Mouse (Mus musculus): ENCODE data around the gene Zfhx2.
"Not testable (repeated sequence)": the region's sequence is repeated elsewhere in the genome, so short reads cannot be mapped to it uniquely, and the experiment has no call there.

Zfhx2 gene

DNA sequence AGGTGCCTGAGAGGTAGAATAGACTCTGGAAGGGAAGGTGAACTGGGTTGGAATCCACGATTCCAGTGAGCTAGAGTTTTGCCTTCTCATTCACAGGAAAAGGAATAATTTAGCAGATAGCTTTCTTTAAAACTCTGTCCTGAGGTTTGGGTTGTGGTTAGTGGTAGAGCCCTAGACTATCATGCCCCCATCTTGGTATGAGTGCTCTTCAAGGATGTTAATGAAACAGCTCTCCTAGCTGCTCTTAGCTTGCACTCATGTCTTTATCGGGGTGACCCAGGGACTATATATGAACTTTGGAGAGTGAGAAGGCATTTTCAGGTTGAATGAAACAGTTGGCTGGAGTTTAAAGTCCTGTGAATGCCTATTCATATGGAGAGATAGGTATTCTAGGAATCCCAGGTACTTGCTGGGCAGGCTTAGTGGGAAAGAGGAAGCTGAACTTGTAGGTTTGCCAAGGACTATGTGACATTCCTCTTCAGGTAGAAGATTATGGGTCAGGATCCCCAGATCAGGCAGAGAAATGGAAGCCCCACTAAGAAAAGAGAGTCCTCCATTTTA lies 44.1 kb downstream of the Zfhx2 start:
- in situ Hi-C loops (cut with MboI; ENCODE audit: low sequenced_read_pairs), result no loop called here

GRCm38 (mm10) chr14:55043694-55044093 lies 48.4 kb downstream of the Zfhx2 start:
- in situ Hi-C loops (cut with MboI; ENCODE audit: low sequenced_read_pairs), result not testable (repeated sequence)

DNA sequence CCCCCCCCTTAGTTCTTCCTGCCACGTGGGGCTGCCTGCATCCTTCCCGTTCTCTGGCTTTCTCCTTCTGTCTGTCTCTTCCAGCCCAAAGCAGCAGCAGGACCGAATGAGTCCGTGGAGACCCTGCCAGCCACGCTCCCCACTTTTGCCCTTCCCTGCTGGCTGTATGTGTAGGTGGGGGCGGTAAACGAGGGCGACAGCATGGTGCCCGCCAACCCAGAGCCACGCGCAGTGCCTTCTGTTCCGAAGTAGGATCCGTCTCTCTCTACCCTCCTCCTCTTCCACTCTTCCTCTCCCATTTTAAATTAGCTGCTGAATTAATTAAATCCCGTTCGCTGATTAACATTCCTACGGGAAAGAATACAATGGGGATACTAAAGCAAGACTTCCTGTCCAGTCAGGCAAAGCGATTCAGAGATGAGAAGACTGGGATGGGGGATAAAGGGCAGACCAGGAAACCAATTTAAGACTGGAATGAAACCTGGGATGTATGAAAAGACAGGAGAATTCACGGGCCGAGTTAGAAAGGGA lies 59.4 kb downstream of the Zfhx2 start:
- in situ Hi-C loops (cut with MboI; ENCODE audit: low sequenced_read_pairs), result no loop called here

DNA sequence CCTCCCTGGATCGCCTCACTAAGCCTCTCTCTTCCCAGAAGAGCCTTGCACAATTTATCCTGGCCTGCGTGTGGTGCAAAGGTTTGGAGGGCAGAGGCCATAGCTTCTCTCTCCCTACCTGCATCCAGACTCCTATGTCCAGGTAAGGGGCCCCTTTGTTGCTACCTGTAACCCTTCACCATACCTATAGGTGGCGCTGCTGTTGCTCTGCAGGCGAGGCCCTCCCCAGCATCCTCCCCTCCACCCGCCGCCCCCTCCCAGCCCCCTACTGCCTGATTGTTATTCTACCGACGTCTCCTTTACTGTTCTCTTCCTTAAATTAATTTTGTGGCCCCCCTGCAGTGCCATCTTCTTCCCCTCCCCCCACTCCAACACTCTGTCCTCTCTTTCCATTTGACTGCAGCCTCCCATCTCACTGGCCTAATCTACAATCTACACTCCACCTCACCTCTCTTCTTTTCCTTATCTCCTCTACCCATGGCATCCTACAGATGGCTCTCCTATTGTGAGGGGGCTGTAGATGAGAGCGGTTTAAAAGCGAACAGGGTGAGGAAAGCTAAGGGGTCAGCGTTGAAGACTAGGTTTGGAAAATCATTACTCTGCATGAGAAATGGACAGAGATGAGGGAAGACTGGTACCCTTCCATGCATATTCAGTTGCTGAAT lies 63.0 kb downstream of the Zfhx2 start:
- in situ Hi-C loops (cut with MboI; ENCODE audit: low sequenced_read_pairs), result loop anchor here (5.0 kb wide), 1 partner anchor 53 kb away; no protein-coding TSS in a partner anchor

- in situ Hi-C loops (cut with MboI; ENCODE audit: low sequenced_read_pairs), result loop anchor here (5.0 kb wide), 1 partner anchor 54 kb away; no protein-coding TSS in a partner anchor
These were observed 63.7 kb downstream of the Zfhx2 start for GRCm38 (mm10) chr14:55028333-55028835.

DNA sequence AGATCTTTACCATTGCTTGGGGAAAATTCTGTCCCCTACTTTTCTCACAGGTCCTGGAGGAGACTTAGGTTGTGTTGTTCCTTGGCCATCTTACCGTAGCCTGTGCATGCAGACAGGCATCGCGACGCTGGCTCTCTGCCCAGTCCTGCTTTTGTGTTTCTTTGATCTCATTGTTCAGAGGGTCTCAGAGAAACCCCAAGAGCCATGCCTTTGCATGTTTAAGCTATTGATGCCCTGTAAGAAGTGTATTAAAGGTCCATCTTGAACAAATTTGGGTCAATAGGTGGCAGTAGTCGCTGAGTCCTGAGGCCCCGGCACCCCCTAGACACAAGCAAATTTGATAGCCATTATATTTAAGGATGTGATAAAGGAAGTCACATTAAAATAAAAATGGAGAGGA lies 64.5 kb downstream of the Zfhx2 start:
- in situ Hi-C loops (cut with MboI; ENCODE audit: low sequenced_read_pairs), result loop anchor here (5.0 kb wide), 1 partner anchor 55 kb away; no protein-coding TSS in a partner anchor

- in situ Hi-C loops (cut with MboI; ENCODE audit: low sequenced_read_pairs), result loop anchor here (5.0 kb wide), 1 partner anchor 55 kb away; no protein-coding TSS in a partner anchor
These were observed 64.9 kb downstream of the Zfhx2 start for GRCm38 (mm10) chr14:55027251-55027650.

DNA sequence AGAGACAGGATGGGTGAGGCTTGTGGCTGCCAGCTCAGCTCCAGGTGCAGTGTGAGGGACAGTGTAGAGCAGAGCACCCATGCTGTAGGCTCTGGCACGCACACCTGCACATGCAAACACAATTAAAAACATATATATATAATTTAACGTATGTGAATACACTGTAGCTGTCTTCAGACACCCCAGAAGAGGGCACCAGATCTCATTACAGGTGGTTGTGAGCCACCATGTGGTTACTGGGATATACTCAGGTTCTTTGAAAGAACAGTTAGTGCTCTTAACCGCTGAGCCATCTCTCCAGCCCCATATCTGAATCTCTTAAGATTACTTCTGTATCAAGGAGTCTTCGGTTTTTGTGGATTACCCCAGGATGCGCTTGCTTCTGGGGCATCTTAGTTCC lies 66.6 kb downstream of the Zfhx2 start:
- in situ Hi-C loops (cut with MboI; ENCODE audit: low sequenced_read_pairs), result loop anchor here (5.0 kb wide), 1 partner anchor 57 kb away; no protein-coding TSS in a partner anchor

- in situ Hi-C loops (cut with MboI; ENCODE audit: low sequenced_read_pairs), result no loop called here
These were observed 67.9 kb downstream of the Zfhx2 start for GRCm38 (mm10) chr14:55024236-55024635.

GRCm38 (mm10) chr14:55023011-55023410 lies 69.1 kb downstream of the Zfhx2 start:
- in situ Hi-C loops (cut with MboI; ENCODE audit: low sequenced_read_pairs), result no loop called here

GRCm38 (mm10) chr14:55020394-55020793 lies 71.7 kb downstream of the Zfhx2 start:
- in situ Hi-C loops (cut with MboI; ENCODE audit: low sequenced_read_pairs), result no loop called here

DNA sequence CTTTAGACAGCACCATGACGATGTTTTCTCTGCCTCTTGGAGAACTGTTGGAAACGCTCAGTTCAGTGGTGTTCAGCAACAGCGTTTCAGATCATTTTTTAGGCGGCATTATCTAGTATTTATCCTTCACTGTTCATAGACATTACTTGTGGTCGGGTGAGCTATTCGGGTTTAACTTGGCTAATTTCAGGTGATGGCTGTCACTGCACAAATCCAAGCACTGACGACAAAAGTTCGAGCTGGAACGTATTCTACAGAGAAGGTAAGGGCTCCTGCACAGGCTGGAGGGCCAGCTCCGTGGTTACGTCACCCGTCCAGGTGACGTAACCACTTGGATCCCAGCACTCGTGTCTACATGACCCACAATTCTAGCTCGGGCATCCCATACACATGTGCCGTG lies 75.2 kb downstream of the Zfhx2 start:
- in situ Hi-C loops (cut with MboI; ENCODE audit: low sequenced_read_pairs), result loop anchor here (10.0 kb wide), 1 partner anchor 172 kb away; no protein-coding TSS in a partner anchor

DNA sequence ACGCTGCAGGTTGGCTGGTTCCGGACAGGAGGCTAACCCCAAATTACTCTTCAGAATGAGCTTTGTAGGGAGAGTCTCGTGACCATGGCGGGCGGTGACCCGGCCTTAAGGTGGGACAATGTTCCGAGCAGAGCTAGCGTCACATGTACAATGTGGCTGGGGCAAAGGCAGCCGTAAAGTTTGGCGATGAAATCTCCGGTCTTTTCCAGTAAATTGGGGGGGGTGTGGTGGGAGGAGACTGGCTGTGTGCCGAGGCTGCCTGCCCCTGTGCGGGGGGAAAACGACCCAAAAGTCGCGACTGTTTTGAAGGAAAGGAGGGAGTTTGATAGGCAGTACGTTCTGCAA lies 76.4 kb downstream of the Zfhx2 start:
- in situ Hi-C loops (cut with MboI; ENCODE audit: low sequenced_read_pairs), result loop anchor here (10.0 kb wide), 1 partner anchor 171 kb away; no protein-coding TSS in a partner anchor

DNA sequence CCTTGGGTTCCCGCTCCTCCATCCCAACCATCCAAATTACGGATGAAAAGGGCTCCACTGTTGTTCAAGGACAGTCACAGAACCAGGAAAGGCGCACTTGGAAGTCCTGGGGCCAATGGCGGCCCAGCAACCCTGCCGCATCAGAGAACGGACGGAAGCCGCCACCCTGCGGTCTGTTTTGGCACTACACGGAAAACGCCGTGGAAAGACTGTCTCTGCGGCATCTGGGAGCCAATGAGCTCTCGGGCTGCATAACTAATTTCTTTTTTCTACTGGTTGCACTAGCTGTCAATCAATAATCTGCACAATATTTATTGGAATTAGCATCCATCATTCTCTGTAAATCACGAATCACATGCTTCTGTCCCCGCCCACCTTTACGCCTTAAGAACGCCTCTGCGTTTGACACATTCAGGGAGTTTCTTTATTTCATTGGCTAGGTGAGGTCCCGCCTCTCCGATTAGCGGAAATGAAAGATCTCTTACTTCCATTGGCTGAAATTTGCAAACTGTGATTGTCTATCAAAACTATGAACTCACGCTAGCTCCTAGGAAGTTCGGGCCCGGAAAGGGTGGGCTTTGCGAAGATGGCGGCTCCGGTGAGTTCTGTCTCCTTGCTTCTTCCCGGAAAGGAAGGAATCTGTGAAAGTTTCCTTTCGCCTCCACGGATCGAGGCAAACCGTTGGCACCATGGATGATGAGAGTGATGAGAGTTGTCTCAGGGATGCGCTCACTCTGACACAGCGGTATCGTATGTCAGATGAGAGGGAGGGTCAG lies 76.9 kb downstream of the Zfhx2 start, which contains the start of gene Ngdn:
Gene Ngdn (plus strand): TSS at position 464 of the 776 bp plus-strand sequence.
- in situ Hi-C loops (cut with MboI; ENCODE audit: low sequenced_read_pairs), result loop anchor here (10.0 kb wide), 1 partner anchor 170 kb away; no protein-coding TSS in a partner anchor

DNA sequence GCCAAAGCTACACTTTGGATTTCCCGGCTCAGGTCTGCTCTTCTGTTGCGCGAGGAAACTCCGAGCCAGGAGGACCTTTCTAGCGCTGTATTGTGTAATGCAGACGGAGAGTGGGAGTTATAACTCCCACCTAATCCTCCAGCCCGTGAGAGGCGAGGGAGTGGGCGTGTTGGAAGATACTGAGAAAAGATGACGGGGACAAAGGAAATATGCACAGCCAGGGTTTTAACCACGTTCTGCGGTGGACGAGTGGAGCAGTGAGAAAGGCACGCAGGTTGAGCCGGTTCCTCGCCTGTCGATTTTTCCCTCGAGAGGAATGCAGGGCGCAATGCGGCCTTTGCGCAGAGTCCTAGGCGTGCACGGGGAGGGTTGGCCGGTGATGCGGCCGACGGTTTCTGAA lies 77.5 kb downstream of the Zfhx2 start:
- in situ Hi-C loops (cut with MboI; ENCODE audit: low sequenced_read_pairs), result loop anchor here (10.0 kb wide), 1 partner anchor 170 kb away; no protein-coding TSS in a partner anchor

DNA sequence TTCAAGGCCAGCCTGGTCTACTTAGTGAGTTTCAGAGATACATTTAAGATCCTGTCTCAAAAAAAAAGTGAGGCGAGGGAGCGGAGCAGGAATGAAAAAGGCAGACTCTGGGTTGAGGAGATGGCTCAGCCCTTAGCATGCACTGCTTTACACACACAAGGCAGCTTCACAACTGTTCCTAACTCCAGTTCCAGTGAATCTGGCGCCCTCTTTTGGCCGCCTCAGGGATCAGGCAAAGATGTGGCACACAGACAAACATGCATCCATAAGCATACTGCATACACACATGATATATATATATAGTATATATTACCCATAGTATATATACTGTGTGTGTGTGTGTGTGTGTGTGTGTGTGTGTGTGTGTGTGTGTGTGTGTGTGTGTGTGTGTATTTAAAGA lies 81.0 kb downstream of the Zfhx2 start:
- in situ Hi-C loops (cut with MboI; ENCODE audit: low sequenced_read_pairs), result loop anchor here (10.0 kb wide), 1 partner anchor 166 kb away; no protein-coding TSS in a partner anchor
